Mouse (Mus musculus) spleen, adult 2 months (tissue): ENCODE data around the gene Hint1.
A peak's percentile ranks its signal among the peaks of the same experiment; 100 is the strongest.

Source experiments
- CTCF ChIP-seq: fragments of 200-500 bp; IDR thresholded peaks from 2 replicates; pipeline ENCODE4 v1.5.1; 2011; ENCODE audit warnings: mild to moderate bottlenecking, inconsistent platforms; ENCODE audit not compliant: insufficient read depth, insufficient read length, insufficient replicate concordance; ENCODE audit errors: extremely low read depth
- POLR2A ChIP-seq: fragments of 200-500 bp; IDR thresholded peaks from 2 replicates; pipeline ENCODE4 v1.6.1; 2011; ENCODE audit warnings: low read depth, low read length, inconsistent platforms

- TF ChIP-seq CTCF (peak; percentile 72; the same call in 1 of the 2 replicates), POLR2A (no peak)
Observed at GRCm38 (mm10) chr11:54862621-54863520, 3.3 kb upstream of the Hint1 start.
